Comparison of ENCODE assay signal across 12 mouse cellular contexts in genomic region chr8:127557566-127557965, GRCm38 (mm10).
"Had no signal": no experiment of that assay in that cellular context is flagged by ENCODE, and none has a peak within 500 bp of the region (broad histone marks: within the 10 kb centered on the region; RNA-seq: fewer than 3 reads in every experiment).

No protein-coding gene starts in this region.

- H3K27ac ChIP-seq: limb, embryonic 13.5 days; liver, embryonic 14.5 days; midbrain, embryonic 13.5 days; neural tube, embryonic 13.5 days had no signal

- H3K9ac ChIP-seq: limb, embryonic 13.5 days; liver, embryonic 14.5 days; midbrain, embryonic 13.5 days; neural tube, embryonic 13.5 days had no signal

- H3K27me3 ChIP-seq: midbrain, embryonic 13.5 days; neural tube, embryonic 13.5 days had no signal

- H3K4me3 ChIP-seq: limb, embryonic 13.5 days; midbrain, embryonic 13.5 days; neural tube, embryonic 13.5 days had no signal

- DNase-seq: kidney, adult 11 months; kidney, postnatal 10 days; left cerebral cortex, postnatal 4 days; lung, adult 18-20 months; lung, postnatal 36 days; right cerebral cortex, adult 18-20 months; right cerebral cortex, postnatal 25 days; thymus, postnatal 4 days had no signal

- H3K9me3 ChIP-seq: limb, embryonic 13.5 days; midbrain, embryonic 13.5 days; neural tube, embryonic 13.5 days had no signal

- H3K36me3 ChIP-seq: midbrain, embryonic 13.5 days; neural tube, embryonic 13.5 days had no signal

- H3K4me2 ChIP-seq: limb, embryonic 13.5 days; midbrain, embryonic 13.5 days; neural tube, embryonic 13.5 days had no signal
